ENCODE assay signal across 14 mouse cellular contexts in the genomic region with DNA sequence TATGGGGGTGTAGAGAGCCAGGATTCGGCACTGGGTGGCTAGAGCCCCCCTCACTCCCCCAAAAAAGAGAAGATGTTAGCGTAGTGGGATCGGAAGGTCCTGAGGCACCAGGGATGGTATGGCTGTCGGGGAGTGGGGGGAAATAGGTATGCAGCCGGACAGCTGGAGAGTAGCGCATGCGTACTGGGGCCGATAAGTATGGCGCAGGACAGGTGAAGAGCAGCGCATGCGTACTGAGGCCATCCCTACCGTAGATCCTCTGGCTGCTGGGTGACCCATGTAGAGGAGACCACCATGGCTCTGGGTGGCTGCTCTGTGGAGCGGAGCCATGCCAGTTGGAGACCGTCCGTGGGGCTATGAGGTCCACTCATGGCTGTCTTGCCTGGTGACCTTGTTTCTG.
DNase-seq lines count a peak whose midpoint lies in the region; ATAC-seq and TF ChIP-seq lines count a peak whose summit lies in the region.
"Had no signal": no experiment of that assay in that cellular context is flagged by ENCODE, and none has a peak within 500 bp of the region (broad histone marks: within the 10 kb centered on the region; RNA-seq: fewer than 3 reads in every experiment).

No protein-coding gene starts in this region.

- H3K4me3 ChIP-seq in heart, embryonic 12.5 days: no peak overlapping the region
- H3K4me3 ChIP-seq in midbrain, embryonic 12.5 days: no peak overlapping the region
- H3K4me3 ChIP-seq in midbrain, postnatal 0 days (ENCODE audit: low read depth, low read length): no peak overlapping the region
- no peak overlapping the region for H3K4me3 ChIP-seq in midbrain, embryonic 15.5 days
- H3K4me3 ChIP-seq: heart, embryonic 13.5 days had no signal

- peak; percentile 27 for DNase-seq in cerebellum, adult 9-10 months
- DNase-seq in heart, postnatal 14 days: no peak
- DNase-seq in midbrain, postnatal 0 days (ENCODE audit: low spot score): no peak
- no peak for DNase-seq in embryo, embryonic 10.5 days (ENCODE audit: low spot score)
- DNase-seq: gastrocnemius, postnatal 36 days; kidney, postnatal 25 days; lung, postnatal 14 days had no signal

- 95% methylated on average over 15 of the region's 15 CpGs for WGBS in heart, embryonic 12.5 days
- 95% methylated on average over 15 of the region's 15 CpGs for WGBS in midbrain, embryonic 12.5 days
- 96% methylated on average over 15 of the region's 15 CpGs for WGBS in midbrain, postnatal 0 days
- 97% methylated on average over 15 of the region's 15 CpGs for WGBS in midbrain, embryonic 15.5 days

- ATAC-seq in cerebellum, adult (ENCODE audit: insufficient number of reproducible peaks, low FRiP score, low TSS enrichment): no peak
- no peak for ATAC-seq in heart, embryonic 12.5 days (ENCODE audit: insufficient number of reproducible peaks, low FRiP score)
- ATAC-seq in midbrain, embryonic 12.5 days (ENCODE audit: low FRiP score, low read depth): no peak
- ATAC-seq in midbrain, postnatal 0 days (ENCODE audit: low FRiP score): no peak
- ATAC-seq in midbrain, embryonic 15.5 days (replicated peaks): no peak
- ATAC-seq: intestine, postnatal 0 days had no signal

- H3K27ac ChIP-seq in heart, embryonic 12.5 days (ENCODE audit: poor library complexity, severe bottlenecking): peak overlapping the region; percentile 99; the same call in 1 of the 2 replicates
- H3K27ac ChIP-seq in midbrain, embryonic 12.5 days (replicated peaks): peak overlapping the region; percentile 86; the same call in 1 of the 2 replicates
- H3K27ac ChIP-seq in midbrain, postnatal 0 days (ENCODE audit: low read depth, low read length): no peak overlapping the region
- H3K27ac ChIP-seq in midbrain, embryonic 15.5 days: peak overlapping the region; percentile 24; the same call in 1 of the 2 replicates
- H3K27ac ChIP-seq: heart, embryonic 13.5 days had no signal

- H3K9me3 ChIP-seq in heart, embryonic 12.5 days (replicated peaks): no peaks in the 10 kb centered on the region
- H3K9me3 ChIP-seq in midbrain, embryonic 12.5 days: no peaks in the 10 kb centered on the region
- H3K9me3 ChIP-seq in midbrain, postnatal 0 days (ENCODE audit: low read length): no peaks in the 10 kb centered on the region
- H3K9me3 ChIP-seq in midbrain, embryonic 15.5 days: no peaks in the 10 kb centered on the region
- H3K9me3 ChIP-seq: heart, embryonic 13.5 days had no signal

- H3K36me3 ChIP-seq in heart, embryonic 12.5 days: no peaks in the 10 kb centered on the region
- no peaks in the 10 kb centered on the region for H3K36me3 ChIP-seq in midbrain, embryonic 12.5 days
- no peaks in the 10 kb centered on the region for H3K36me3 ChIP-seq in midbrain, postnatal 0 days (ENCODE audit: insufficient read depth, low read length)
- H3K36me3 ChIP-seq in midbrain, embryonic 15.5 days (replicated peaks): no peaks in the 10 kb centered on the region
- H3K36me3 ChIP-seq: heart, embryonic 13.5 days had no signal

- intact Hi-C loops in heart, postnatal 14 days (cut with DNase I): no loop called here

- H3K27me3 ChIP-seq in heart, embryonic 12.5 days (replicated peaks): no peaks in the 10 kb centered on the region
- H3K27me3 ChIP-seq in midbrain, embryonic 12.5 days: peaks cover 66% of the 10 kb centered on the region
- no peaks in the 10 kb centered on the region for H3K27me3 ChIP-seq in midbrain, postnatal 0 days (ENCODE audit: insufficient read depth, low read length)
- H3K27me3 ChIP-seq in midbrain, embryonic 15.5 days (replicated peaks): no peaks in the 10 kb centered on the region
- H3K27me3 ChIP-seq: CH12.LX; heart, embryonic 13.5 days had no signal

- no peak for TF ChIP-seq CTCF in midbrain, postnatal 0 days (IDR thresholded peaks at IDR 0.05)

- H3K4me2 ChIP-seq in heart, embryonic 12.5 days: no peak overlapping the region
- peak overlapping the region; percentile 44 for H3K4me2 ChIP-seq in midbrain, embryonic 12.5 days (replicated peaks)
- no peak overlapping the region for H3K4me2 ChIP-seq in midbrain, postnatal 0 days (ENCODE audit: low read depth, low read length, poor library complexity, severe bottlenecking)
- H3K4me2 ChIP-seq in midbrain, embryonic 15.5 days: no peak overlapping the region
- H3K4me2 ChIP-seq: heart, embryonic 13.5 days had no signal

- H3K9ac ChIP-seq in heart, embryonic 12.5 days: no peak overlapping the region
- no peak overlapping the region for H3K9ac ChIP-seq in midbrain, embryonic 12.5 days (replicated peaks)
- no peak overlapping the region for H3K9ac ChIP-seq in midbrain, postnatal 0 days (replicated peaks; ENCODE audit: low read length, poor library complexity, severe bottlenecking)
- H3K9ac ChIP-seq in midbrain, embryonic 15.5 days: no peak overlapping the region
- H3K9ac ChIP-seq: heart, embryonic 13.5 days had no signal

- peaks cover 99% of the 10 kb centered on the region for H3K4me1 ChIP-seq in heart, embryonic 12.5 days (replicated peaks)
- H3K4me1 ChIP-seq in midbrain, embryonic 12.5 days: peaks cover 95% of the 10 kb centered on the region
- H3K4me1 ChIP-seq in midbrain, postnatal 0 days (ENCODE audit: insufficient read depth, low read length): peaks cover 59% of the 10 kb centered on the region
- peaks cover 95% of the 10 kb centered on the region for H3K4me1 ChIP-seq in midbrain, embryonic 15.5 days
